Mouse (Mus musculus): ENCODE measurements at regions not wholly inside any gene's neighbourhood (a gene's known extent, or its start where the extent isn't known, plus 50 kb on each side); places are given as distances from the start of the nearest gene placed in this dataset.

DNA sequence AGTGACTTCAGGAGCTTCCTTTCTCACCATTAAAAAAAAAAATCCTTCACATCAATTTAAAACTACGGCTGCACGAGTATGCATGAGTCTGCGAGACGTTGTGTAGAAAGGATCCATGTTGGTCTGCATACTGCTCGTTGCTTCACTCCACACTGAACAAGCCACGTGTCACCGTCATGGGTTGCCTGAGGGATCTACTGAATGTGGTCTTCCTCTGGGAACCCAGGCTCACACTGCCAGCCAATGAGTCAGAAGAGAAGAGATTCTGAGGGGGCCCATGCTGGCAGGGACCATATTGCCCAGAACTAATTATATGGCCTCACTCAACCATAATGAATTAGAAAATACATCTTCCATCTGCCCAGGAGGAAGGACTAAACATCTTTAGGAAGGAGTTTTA is 124.6 kb downstream of the Nhlrc3 start:
- Histone ChIP-seq H3K4me1 (peaks cover 12% of the 10 kb centered on the region), H3K4me2 (replicated peaks) (no peak overlapping the region), H3K27ac (no peak overlapping the region), H3K4me3 (no peak overlapping the region), H3K27me3 (replicated peaks) (no peaks in the 10 kb centered on the region), H3K9me3 (no peaks in the 10 kb centered on the region), H3K36me3 (no peaks in the 10 kb centered on the region), H3K9ac (no peak overlapping the region)
- WGBS: 90% methylated on average over 7 of the region's 7 CpGs
- ATAC-seq (ENCODE audit: low FRiP score, low read depth): 0 out of 2 replicates have a peak, but pooled peaks have one; percentile 33

DNA sequence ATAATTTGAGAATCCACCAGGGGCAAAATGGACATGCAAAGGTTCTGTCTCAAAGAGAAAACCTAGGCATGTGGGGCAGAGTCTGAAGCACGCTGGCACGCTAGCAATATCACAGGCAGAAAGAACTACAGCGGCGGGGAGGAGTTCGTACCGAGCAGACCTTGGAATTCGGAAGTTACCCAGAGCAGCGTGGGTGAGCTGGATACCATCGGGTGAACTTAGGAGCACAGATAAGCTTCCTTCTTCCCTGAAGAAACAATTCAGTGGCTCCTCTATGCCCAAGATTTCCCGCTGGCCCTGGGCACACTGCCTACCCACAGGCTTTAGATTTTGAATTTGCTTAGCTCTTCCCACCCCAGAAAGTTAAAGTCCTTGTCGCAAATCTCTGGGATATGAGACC is 129.1 kb downstream of the Nhlrc3 start:
- no peaks in the 10 kb centered on the region for H3K36me3 ChIP-seq
- 57% methylated on average over 11 of the region's 11 CpGs for WGBS
- no peaks in the 10 kb centered on the region for H3K9me3 ChIP-seq
- H3K27me3 ChIP-seq (replicated peaks): no peaks in the 10 kb centered on the region
- no peak overlapping the region for H3K27ac ChIP-seq
- peak overlapping the region; percentile 30 for H3K4me2 ChIP-seq (replicated peaks)
- peaks cover 8% of the 10 kb centered on the region for H3K4me1 ChIP-seq
- ATAC-seq (ENCODE audit: low FRiP score, low read depth): no peak
- no peak overlapping the region for H3K4me3 ChIP-seq
- no peak overlapping the region for H3K9ac ChIP-seq

DNA sequence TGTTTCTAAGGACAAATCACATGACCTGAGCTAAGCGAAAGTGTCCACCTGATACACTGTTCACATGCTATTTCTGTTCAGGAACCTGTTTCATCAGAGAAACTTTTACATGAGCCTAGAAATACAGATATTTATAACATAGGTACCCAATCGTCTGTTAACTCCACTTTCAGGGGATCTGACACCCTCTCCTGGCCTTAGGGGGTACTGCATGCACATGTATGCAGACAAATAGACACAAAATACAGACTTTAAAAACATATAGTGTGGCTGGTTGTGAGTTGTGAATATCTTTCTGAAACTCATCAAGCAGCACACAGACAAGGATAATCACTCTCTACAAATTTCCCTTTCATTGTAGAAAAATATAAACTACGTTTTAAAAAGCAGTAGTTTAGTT is 133.6 kb downstream of the Nhlrc3 start:
- Histone ChIP-seq H3K9me3 (no peaks in the 10 kb centered on the region), H3K9ac (no peak overlapping the region), H3K4me1 (peaks cover 11% of the 10 kb centered on the region), H3K36me3 (no peaks in the 10 kb centered on the region), H3K4me3 (no peak overlapping the region), H3K27me3 (replicated peaks) (no peaks in the 10 kb centered on the region), H3K4me2 (replicated peaks) (no peak overlapping the region), H3K27ac (no peak overlapping the region)
- ATAC-seq (ENCODE audit: low FRiP score, low read depth): no peak
- WGBS: 64% methylated on average over 3 of the region's 3 CpGs

DNA sequence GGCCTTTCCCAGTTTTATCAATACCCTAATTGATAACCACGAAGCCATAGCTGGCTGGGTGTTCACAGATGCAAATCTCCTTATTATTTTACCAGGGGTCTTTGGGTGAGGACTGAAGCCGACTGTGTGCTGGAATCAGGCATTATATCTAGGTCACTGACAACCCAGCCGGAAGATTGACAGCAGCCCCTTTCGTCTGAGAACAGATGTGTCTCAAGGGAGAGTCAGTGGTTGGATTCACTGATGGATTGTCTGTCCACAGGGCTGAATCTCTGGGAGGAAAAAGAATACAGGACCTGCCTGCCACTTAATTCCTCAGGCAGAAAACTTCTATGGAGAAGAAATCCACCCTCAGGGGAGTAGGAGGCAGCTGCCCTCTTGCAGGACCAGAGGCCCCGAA is 135.7 kb downstream of the Nhlrc3 start:
- Histone ChIP-seq H3K27ac (no peak overlapping the region), H3K9me3 (no peaks in the 10 kb centered on the region), H3K4me1 (peaks cover 4% of the 10 kb centered on the region; the same call in 1 of the 2 replicates), H3K4me3 (no peak overlapping the region), H3K4me2 (replicated peaks) (no peak overlapping the region), H3K27me3 (replicated peaks) (no peaks in the 10 kb centered on the region), H3K36me3 (no peaks in the 10 kb centered on the region), H3K9ac (no peak overlapping the region)
- WGBS: 40% methylated on average over 5 of the region's 5 CpGs
- no peak for ATAC-seq (ENCODE audit: low FRiP score, low read depth)

DNA sequence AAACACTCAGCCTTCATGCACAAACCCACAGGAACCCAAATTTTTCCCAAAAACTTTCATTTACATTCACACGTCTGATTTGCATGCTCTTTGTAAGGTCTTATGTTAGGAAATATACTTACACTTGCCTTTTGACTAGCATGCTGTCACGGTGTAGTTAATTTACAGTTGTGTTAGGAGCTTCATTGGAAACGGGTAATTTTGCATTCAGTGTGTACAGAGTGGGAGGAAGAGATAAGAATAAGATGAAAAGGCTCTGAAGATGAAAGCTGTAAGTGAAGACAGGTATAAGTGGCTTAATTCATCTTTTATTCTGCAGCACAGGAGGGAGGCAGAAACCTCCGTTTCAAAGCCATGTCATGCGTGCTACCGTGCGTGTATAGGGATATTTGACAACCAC is 136.2 kb downstream of the Nhlrc3 start:
- no peak overlapping the region for H3K4me3 ChIP-seq
- H3K4me2 ChIP-seq (replicated peaks): no peak overlapping the region
- H3K4me1 ChIP-seq: peaks cover 4% of the 10 kb centered on the region; the same call in 1 of the 2 replicates
- H3K27me3 ChIP-seq (replicated peaks): no peaks in the 10 kb centered on the region
- no peaks in the 10 kb centered on the region for H3K9me3 ChIP-seq
- WGBS: 71% methylated on average over 7 of the region's 7 CpGs
- no peak for ATAC-seq (ENCODE audit: low FRiP score, low read depth)
- H3K36me3 ChIP-seq: no peaks in the 10 kb centered on the region
- no peak overlapping the region for H3K9ac ChIP-seq
- no peak overlapping the region for H3K27ac ChIP-seq

DNA sequence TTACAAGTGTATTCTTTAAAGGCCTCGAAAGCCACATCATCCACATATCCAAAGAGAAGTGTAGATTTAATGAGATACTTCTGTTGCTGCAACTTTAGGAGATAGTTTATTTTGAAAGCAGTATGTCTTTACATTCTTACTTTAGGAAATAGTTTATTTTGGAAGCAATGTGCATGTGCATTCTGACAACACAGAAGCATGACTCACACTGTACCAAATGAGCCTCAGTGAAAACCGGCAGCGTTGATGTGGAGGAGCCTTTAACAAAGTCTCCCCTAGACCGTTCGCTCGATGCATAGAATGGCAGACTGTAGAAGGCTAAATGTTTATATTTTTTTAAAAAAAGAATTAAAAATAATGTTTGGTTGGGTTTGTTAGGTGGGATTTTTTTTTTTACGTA is 138.1 kb downstream of the Nhlrc3 start:
- no peaks in the 10 kb centered on the region for H3K36me3 ChIP-seq
- no peaks in the 10 kb centered on the region for H3K27me3 ChIP-seq (replicated peaks)
- ATAC-seq (ENCODE audit: low FRiP score, low read depth): no peak
- H3K4me3 ChIP-seq: no peak overlapping the region
- H3K9ac ChIP-seq: no peak overlapping the region
- H3K4me1 ChIP-seq: peaks cover 4% of the 10 kb centered on the region; the same call in 1 of the 2 replicates
- no peak overlapping the region for H3K27ac ChIP-seq
- WGBS: 98% methylated on average over 7 of the region's 7 CpGs
- H3K4me2 ChIP-seq (replicated peaks): no peak overlapping the region
- no peaks in the 10 kb centered on the region for H3K9me3 ChIP-seq

DNA sequence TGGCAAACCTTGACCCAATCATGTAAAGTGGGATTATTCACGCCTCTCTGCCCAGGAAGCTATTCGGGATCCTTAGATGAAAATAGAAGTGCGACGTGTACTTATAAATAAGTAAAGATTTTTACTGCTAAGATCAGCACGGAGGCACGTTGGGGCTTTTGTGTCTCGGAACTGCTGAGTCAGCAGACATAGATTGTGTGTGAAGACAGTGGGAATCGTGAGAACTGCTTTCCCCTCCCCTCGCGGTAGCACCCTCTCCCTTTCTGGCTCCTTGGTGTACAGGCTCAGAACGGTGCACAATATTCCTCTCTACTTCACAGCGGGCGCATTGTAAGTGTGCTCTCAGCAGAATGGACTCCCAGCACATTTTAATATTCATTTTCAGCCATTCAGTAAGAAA is 138.7 kb downstream of the Nhlrc3 start:
- ATAC-seq (ENCODE audit: low FRiP score, low read depth): no peak

DNA sequence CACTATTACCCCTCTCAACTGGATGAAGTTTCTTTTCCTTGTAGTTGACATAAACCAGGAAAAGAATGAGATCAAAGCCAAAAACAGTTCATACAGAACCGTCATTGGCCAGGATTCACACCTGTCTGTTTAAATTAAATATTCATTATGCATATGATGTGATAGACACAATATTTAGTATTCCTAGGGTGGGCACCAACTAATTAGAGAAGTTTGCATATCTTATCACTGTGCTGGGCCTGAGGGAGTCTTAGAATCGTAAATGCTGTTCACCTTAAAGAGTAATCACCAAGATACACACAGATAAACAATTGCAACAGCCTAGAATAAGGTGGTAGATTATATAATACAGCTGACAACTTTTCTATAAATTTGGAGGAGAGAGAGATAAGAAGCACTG is 147.7 kb downstream of the Nhlrc3 start:
- Histone ChIP-seq H3K9me3 (no peaks in the 10 kb centered on the region), H3K9ac (no peak overlapping the region)

More for the DNA sequence above, 138.7 kb downstream of the Nhlrc3 start:
- Histone ChIP-seq H3K4me2 (replicated peaks) (no peak overlapping the region), H3K36me3 (no peaks in the 10 kb centered on the region), H3K4me1 (peaks cover 4% of the 10 kb centered on the region; the same call in 1 of the 2 replicates), H3K9ac (no peak overlapping the region), H3K27me3 (replicated peaks) (no peaks in the 10 kb centered on the region), H3K4me3 (no peak overlapping the region), H3K9me3 (no peaks in the 10 kb centered on the region), H3K27ac (no peak overlapping the region)
- 70% methylated on average over 13 of the region's 13 CpGs for WGBS

More for the DNA sequence above, 147.7 kb downstream of the Nhlrc3 start:
- Histone ChIP-seq H3K4me2 (replicated peaks) (no peak overlapping the region), H3K27me3 (replicated peaks) (no peaks in the 10 kb centered on the region), H3K4me3 (no peak overlapping the region), H3K27ac (no peak overlapping the region), H3K36me3 (no peaks in the 10 kb centered on the region), H3K4me1 (no peaks in the 10 kb centered on the region)
- WGBS: 86% methylated on average over 2 of the region's 2 CpGs
- no peak for ATAC-seq (ENCODE audit: low FRiP score, low read depth)
